Mouse (Mus musculus) gastrocnemius, adult 18-20 months (tissue): ENCODE data around the gene Coq4. TPM values are rescaled to one million over a fixed set of nuclear protein-coding genes. Genes with fewer than 3 reads are reported as not detected.
"Not testable (repeated sequence)": the region's sequence is repeated elsewhere in the genome, so short reads cannot be mapped to it uniquely, and the experiment has no call there.

Experiments
- DNase-seq: peaks from one replicate; pipeline ENCODE4 v3.0.0; 2021; ENCODE audit warnings: low spot score
- long read RNA-seq, 2 experiments: library from polyadenylated mRNA; stranded (forward); transcript quantifications; one replicate each; pipeline ENCODE4 v2.0.0; 2021
- total RNA-seq, 2 experiments: library from RNA; stranded (reverse); gene quantifications; 2 replicates each; pipeline ENCODE4 v1.2.3; 2021

Coq4 gene
- 1 to 10 TPM; 8.6 to 9.0 TPM for total RNA-seq
- long read RNA-seq, experiment 1, transcript Coq4-201 (7 exons, 1,991 nt): major isoform, 7 of 9 reads
- long read RNA-seq, experiment 1, partial matches to known transcripts: 1 of 9 reads
- long read RNA-seq, experiment 1, other reads (novel, unspliced or antisense): 1 of 9 reads
- long read RNA-seq, experiment 2, partial matches to known transcripts: 0 of 5 reads
- long read RNA-seq, experiment 2, other reads (novel, unspliced or antisense): 2 of 5 reads

GRCm38 (mm10) chr2:29787104-29787917 lies at the start of gene Coq4:
Gene Coq4 (plus strand): TSS chr2:29787493.
- DNase-seq: peak; percentile 93

GRCm38 (mm10) chr2:29738799-29739198 lies 48.5 kb upstream of the Coq4 start:
- DNase-seq: no peak

GRCm38 (mm10) chr2:29739368-29739767 lies 47.9 kb upstream of the Coq4 start:
- no peak for DNase-seq

- no peak for DNase-seq
These were observed 46.1 kb upstream of the Coq4 start for GRCm38 (mm10) chr2:29741207-29741606.

- DNase-seq: no peak
These were observed 43.0 kb upstream of the Coq4 start for GRCm38 (mm10) chr2:29744256-29744655.

- DNase-seq: no peak
These were observed 40.0 kb upstream of the Coq4 start for GRCm38 (mm10) chr2:29747188-29747782.

- no peak for DNase-seq
These were observed 39.4 kb upstream of the Coq4 start for GRCm38 (mm10) chr2:29747852-29748251.

GRCm38 (mm10) chr2:29748499-29748898 lies 38.8 kb upstream of the Coq4 start:
- no peak for DNase-seq

- DNase-seq: no peak
These were observed 35.8 kb upstream of the Coq4 start, which contains the start of gene Gm13420 for GRCm38 (mm10) chr2:29751497-29751896. Gene Gm13420 (minus strand): TSS chr2:29751685.

- DNase-seq: no peak
These were observed 34.9 kb upstream of the Coq4 start for GRCm38 (mm10) chr2:29752397-29752796.

GRCm38 (mm10) chr2:29755693-29756092 lies 31.6 kb upstream of the Coq4 start:
- no peak for DNase-seq

- DNase-seq: peak; percentile 57
These were observed 22.5 kb upstream of the Coq4 start for GRCm38 (mm10) chr2:29764831-29765230.

- no peak for DNase-seq
These were observed 19.1 kb upstream of the Coq4 start for GRCm38 (mm10) chr2:29767976-29768709.

- no peak for DNase-seq
These were observed 18.4 kb upstream of the Coq4 start for GRCm38 (mm10) chr2:29768901-29769300.

GRCm38 (mm10) chr2:29770162-29770561 lies 17.1 kb upstream of the Coq4 start:
- no peak for DNase-seq

GRCm38 (mm10) chr2:29771611-29772461 lies 15.5 kb upstream of the Coq4 start:
- no peak for DNase-seq

GRCm38 (mm10) chr2:29773323-29773722 lies 14.0 kb upstream of the Coq4 start:
- no peak for DNase-seq

- not testable (repeated sequence) for DNase-seq
These were observed 6.0 kb upstream of the Coq4 start for GRCm38 (mm10) chr2:29781256-29781655.

- no peak for DNase-seq
These were observed 3.0 kb upstream of the Coq4 start for GRCm38 (mm10) chr2:29784290-29784689.

- DNase-seq: peak; percentile 82
These were observed 816 bp downstream of the Coq4 start, which contains the start of gene Trub2 for GRCm38 (mm10) chr2:29787937-29788681. Gene Trub2 (minus strand): TSS chr2:29788502.
